Mouse (Mus musculus) forebrain, embryonic 16.5 days (tissue): ENCODE measurements around the gene Rhebl1. TPM values are rescaled to one million over a fixed set of nuclear protein-coding genes. Genes with fewer than 3 reads are reported as not detected.

Experiments used
- ATAC-seq: fragments of 200-750 bp; cut with Nextera tagmentation; 2 replicates; pipeline ENCODE4 v1.8.0; 2017; ENCODE audit warnings: mild to moderate bottlenecking, moderate library complexity
- H3K27ac ChIP-seq: fragments of 300-500 bp; sonication (generic); 2 replicates; pipeline ENCODE4 v1.5.1; 2014; ENCODE audit warnings: low read length, control low read depth
- H3K27me3 ChIP-seq: fragments of 300-500 bp; sonication (generic); replicated peaks from 2 replicates; pipeline ENCODE4 v1.6.1; 2014; ENCODE audit warnings: low read length; ENCODE audit not compliant: control insufficient read depth, insufficient read depth
- H3K36me3 ChIP-seq: fragments of 300-500 bp; sonication (generic); 2 replicates; pipeline ENCODE4 v1.6.1; 2014; ENCODE audit not compliant: control insufficient read depth, insufficient read depth
- H3K4me1 ChIP-seq: fragments of 300-500 bp; sonication (generic); replicated peaks from 2 replicates; pipeline ENCODE4 v1.6.1; 2014; ENCODE audit warnings: low read length; ENCODE audit not compliant: control insufficient read depth, insufficient read depth
- H3K4me2 ChIP-seq: fragments of 300-500 bp; sonication (generic); 2 replicates; pipeline ENCODE4 v1.6.1; 2014; ENCODE audit warnings: mild to moderate bottlenecking, low read length, control low read depth
- H3K4me3 ChIP-seq: fragments of 300-500 bp; sonication (generic); replicated peaks from 2 replicates; pipeline ENCODE4 v1.5.1; 2014; ENCODE audit warnings: mild to moderate bottlenecking, low read length, control low read depth
- H3K9ac ChIP-seq: fragments of 300-500 bp; sonication (generic); replicated peaks from 2 replicates; pipeline ENCODE4 v1.6.1; 2014; ENCODE audit warnings: low read depth, low read length, control low read depth
- H3K9me3 ChIP-seq: fragments of 300-500 bp; sonication (generic); 2 replicates; pipeline ENCODE4 v1.6.1; 2016; ENCODE audit warnings: low read length; ENCODE audit not compliant: control insufficient read depth
- WGBS: fragments of 180-500 bp; shearing (Covaris S2); extraction: QIAGEN DNeasy Blood & Tissue Kit; methylation state at CpG from one replicate; pipeline ENCODE4 v1.1.7; 2014; 5-methylcytosine and 5-hydroxymethylcytosine counted together
- polyA plus RNA-seq: library from polyadenylated mRNA; unstranded; fragments of >200 nt; fragmentation: Nextera tagmentation; extraction: Ambion mirVana; gene quantifications from 2 replicates; pipeline ENCODE4 v1.2.1, GENCODE M21; 2015

The Rhebl1 gene
- polyA plus RNA-seq, 1 experiment from 2014 or later: 52.7 TPM

DNA sequence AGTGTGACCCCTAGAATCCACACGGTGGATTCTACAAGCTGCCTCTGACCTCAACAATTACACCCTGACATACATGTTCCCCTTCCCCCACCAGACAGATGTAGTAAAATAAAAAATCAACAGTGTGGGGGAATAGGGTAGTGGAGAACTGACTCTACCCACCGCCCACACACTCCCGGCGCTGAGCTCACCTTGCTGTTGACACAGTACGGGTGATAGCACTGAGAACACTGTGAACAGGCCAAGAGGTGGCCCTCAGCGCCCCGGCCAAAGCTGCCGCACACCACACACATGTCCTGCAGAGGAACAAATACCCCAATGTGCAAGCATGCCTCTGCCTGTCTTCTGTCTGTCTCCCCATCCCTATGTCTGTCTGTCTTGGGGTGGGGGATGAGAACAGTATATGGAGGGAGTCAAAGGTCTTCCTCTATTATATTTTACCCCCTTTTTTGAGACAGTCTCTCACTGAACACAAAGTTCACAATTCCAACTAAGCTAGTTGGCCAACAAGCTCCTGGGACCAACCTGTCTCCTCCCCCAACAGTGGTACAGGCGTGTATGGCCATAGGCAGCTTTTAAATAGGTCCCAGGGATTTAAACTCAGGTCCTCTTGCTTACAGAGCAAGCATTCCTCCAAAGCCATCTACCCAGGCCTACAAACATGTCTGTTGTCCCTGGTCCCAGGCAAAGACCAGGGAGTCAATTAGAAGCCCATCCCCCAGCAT is 34.9 kb downstream of the Rhebl1 start:
- Histone ChIP-seq H3K9ac (no peak overlapping the region), H3K4me3 (no peak overlapping the region), H3K4me1 (no peaks in the 10 kb centered on the region), H3K4me2 (no peak overlapping the region), H3K36me3 (peaks cover 74% of the 10 kb centered on the region), H3K27ac (no peak overlapping the region), H3K27me3 (no peaks in the 10 kb centered on the region), H3K9me3 (no peaks in the 10 kb centered on the region)
- WGBS: 88% methylated on average over 9 of the region's 9 CpGs
- ATAC-seq: no peak

DNA sequence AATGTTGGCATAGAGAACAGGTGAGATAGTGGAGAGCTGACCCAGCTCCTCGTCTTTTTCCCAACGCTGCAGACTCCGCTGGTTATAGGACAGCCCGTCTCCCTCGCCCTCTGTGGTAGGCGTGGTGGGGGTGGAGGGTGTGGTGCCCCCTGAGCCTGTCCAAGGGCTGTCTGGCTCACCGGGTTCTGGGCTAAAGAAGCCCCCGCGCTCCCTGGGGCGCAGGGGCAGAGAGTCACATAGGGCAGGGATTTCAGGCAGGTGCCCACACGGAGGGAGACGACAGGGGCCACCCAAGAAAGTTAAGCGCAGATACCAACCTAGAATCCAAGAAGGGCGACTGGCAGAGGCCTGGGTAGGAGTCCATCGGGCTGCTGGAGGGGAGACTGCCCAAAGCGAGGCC is 40.1 kb downstream of the Rhebl1 start:
- no peaks in the 10 kb centered on the region for H3K9me3 ChIP-seq
- H3K4me3 ChIP-seq: no peak overlapping the region
- H3K9ac ChIP-seq: no peak overlapping the region
- 94% methylated on average over 16 of the region's 16 CpGs for WGBS
- H3K27ac ChIP-seq: no peak overlapping the region
- H3K4me2 ChIP-seq: no peak overlapping the region
- no peak for ATAC-seq
- H3K27me3 ChIP-seq: no peaks in the 10 kb centered on the region
- no peaks in the 10 kb centered on the region for H3K4me1 ChIP-seq
- peaks cover 73% of the 10 kb centered on the region for H3K36me3 ChIP-seq

DNA sequence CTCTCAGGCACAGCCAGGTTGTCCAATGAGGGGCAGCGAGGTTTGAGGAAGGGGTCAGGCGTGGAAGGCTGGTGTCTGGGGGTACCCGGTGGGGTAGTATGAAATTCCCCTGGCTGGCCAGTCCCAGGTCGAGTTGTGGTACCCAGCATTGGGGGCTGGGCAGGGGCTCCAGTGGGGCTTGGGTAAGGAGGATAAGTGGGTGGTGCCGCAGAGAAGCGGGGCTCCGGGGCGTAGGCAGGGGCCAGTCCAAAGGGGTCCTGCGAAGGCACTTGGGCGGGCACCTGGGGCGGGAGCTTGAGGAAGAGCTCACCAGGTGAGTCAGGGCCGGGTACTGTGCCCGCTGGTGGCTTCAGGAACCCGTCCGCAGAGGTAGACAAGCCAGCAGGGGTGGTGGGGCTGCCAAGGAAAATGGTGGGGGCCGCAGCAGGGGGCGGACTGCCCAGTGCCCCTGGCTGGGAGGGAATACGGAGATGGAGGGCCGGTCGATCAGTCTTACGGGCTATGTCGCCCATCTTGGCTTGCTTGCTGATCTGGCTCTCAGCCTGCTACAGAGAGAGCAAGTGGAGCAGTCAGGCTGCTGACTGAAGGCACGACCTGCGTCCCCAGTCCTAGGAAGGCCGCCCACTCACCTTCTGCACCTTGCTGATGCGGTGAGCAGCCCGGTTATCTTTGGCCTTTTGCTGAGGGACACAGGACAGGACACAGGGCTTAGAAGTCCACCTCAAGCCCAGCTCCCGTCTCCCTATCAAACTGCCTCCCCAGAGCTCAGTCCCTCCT is 41.0 kb downstream of the Rhebl1 start:
- H3K9me3 ChIP-seq: no peaks in the 10 kb centered on the region
- H3K4me2 ChIP-seq: no peak overlapping the region
- no peak overlapping the region for H3K4me3 ChIP-seq
- ATAC-seq: no peak
- H3K36me3 ChIP-seq: peaks cover 69% of the 10 kb centered on the region
- no peak overlapping the region for H3K27ac ChIP-seq
- no peaks in the 10 kb centered on the region for H3K27me3 ChIP-seq
- WGBS: 92% methylated on average over 28 of the region's 28 CpGs
- no peak overlapping the region for H3K9ac ChIP-seq
- H3K4me1 ChIP-seq: no peaks in the 10 kb centered on the region

- Histone ChIP-seq H3K9me3 (no peaks in the 10 kb centered on the region), H3K36me3 (peaks cover 66% of the 10 kb centered on the region), H3K4me3 (no peak overlapping the region), H3K4me2 (no peak overlapping the region), H3K27me3 (no peaks in the 10 kb centered on the region), H3K27ac (no peak overlapping the region), H3K9ac (no peak overlapping the region), H3K4me1 (no peaks in the 10 kb centered on the region)
- no peak for ATAC-seq
- WGBS: 96% methylated on average over 9 of the region's 9 CpGs
Observed at GRCm38 (mm10) chr15:98852733-98853132, 41.6 kb downstream of the Rhebl1 start.

GRCm38 (mm10) chr15:98852071-98852470 is 42.3 kb downstream of the Rhebl1 start:
- no peak overlapping the region for H3K9ac ChIP-seq
- no peaks in the 10 kb centered on the region for H3K4me1 ChIP-seq
- no peak overlapping the region for H3K4me2 ChIP-seq
- H3K27me3 ChIP-seq: no peaks in the 10 kb centered on the region
- H3K4me3 ChIP-seq: no peak overlapping the region
- H3K27ac ChIP-seq: no peak overlapping the region
- ATAC-seq: no peak
- H3K9me3 ChIP-seq: no peaks in the 10 kb centered on the region
- H3K36me3 ChIP-seq: peaks cover 66% of the 10 kb centered on the region
- WGBS: 95% methylated on average over 9 of the region's 9 CpGs

DNA sequence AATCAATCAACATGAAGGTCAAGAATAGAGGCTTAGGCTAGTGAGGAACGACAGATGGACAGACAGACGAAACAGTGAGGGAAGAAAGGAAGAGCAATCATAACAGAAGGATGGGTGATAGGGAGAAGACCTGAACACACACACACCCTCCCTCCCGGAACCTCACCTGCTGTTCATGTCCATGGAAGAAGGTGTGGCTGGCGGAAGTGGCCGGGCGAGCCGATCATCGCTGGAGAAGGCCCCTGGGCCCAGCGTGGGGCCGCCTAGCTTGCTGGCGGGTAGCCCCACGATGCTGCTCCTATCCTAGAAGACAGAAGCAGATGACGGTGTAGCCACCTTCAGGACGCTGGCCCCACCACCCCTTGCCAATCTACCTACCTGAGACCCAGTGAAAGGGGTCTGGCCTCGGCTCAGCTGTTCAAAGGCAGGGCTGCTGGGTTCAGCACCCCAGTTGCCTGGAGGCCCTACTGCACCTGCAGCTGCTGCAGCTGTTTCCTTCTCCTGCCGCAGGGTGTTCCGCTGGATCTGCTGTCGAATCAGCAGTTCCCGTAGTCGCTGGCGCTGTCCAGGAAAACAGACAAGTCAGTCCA is 43.0 kb downstream of the Rhebl1 start:
- no peaks in the 10 kb centered on the region for H3K27me3 ChIP-seq
- 90% methylated on average over 21 of the region's 21 CpGs for WGBS
- H3K4me2 ChIP-seq: no peak overlapping the region
- no peak for ATAC-seq
- H3K9me3 ChIP-seq: no peaks in the 10 kb centered on the region
- no peak overlapping the region for H3K27ac ChIP-seq
- H3K9ac ChIP-seq: no peak overlapping the region
- no peaks in the 10 kb centered on the region for H3K4me1 ChIP-seq
- no peak overlapping the region for H3K4me3 ChIP-seq
- peaks cover 68% of the 10 kb centered on the region for H3K36me3 ChIP-seq

- no peaks in the 10 kb centered on the region for H3K9me3 ChIP-seq
- no peaks in the 10 kb centered on the region for H3K4me1 ChIP-seq
- no peak overlapping the region for H3K27ac ChIP-seq
- H3K36me3 ChIP-seq: peaks cover 68% of the 10 kb centered on the region
- WGBS: 90% methylated on average over 14 of the region's 14 CpGs
- no peak for ATAC-seq
- H3K4me2 ChIP-seq: no peak overlapping the region
- H3K27me3 ChIP-seq: no peaks in the 10 kb centered on the region
- no peak overlapping the region for H3K9ac ChIP-seq
- no peak overlapping the region for H3K4me3 ChIP-seq
Observed at GRCm38 (mm10) chr15:98850668-98851067, 43.7 kb downstream of the Rhebl1 start.

DNA sequence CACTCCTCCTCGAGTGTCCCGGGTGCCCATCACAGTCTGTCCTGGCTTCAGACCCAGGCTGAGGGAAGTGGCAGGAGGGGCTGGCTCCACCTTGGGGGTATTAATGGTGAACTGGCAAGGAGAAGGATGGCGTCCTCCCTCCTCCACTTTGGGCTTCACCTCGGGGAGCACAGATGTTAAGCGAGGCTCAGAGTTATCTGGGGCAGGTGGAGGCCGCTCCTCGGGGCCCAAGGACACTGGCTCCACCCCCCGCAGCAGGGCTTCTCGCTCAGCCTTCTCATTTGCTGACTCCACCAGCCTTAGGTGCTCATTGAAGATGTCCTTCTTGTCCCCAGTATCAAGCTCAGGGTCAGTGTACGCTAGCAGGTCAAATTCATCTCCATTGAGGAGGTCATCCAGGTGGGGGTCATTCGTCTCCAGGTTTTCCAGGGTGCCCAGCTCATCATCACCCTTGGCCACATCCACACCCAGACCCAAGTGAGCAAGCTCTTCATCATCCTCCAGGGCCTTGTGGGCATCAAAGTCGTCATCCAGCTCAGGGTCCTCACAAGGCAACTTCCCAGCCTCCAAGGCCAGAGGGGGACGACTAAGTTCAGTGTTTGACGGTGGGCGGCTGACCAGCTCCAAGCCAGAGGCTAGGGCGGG is 44.3 kb downstream of the Rhebl1 start:
- H3K27me3 ChIP-seq: no peaks in the 10 kb centered on the region
- H3K27ac ChIP-seq: no peak overlapping the region
- H3K9ac ChIP-seq: no peak overlapping the region
- peaks cover 70% of the 10 kb centered on the region for H3K36me3 ChIP-seq
- H3K4me1 ChIP-seq: no peaks in the 10 kb centered on the region
- H3K4me3 ChIP-seq: no peak overlapping the region
- WGBS: 89% methylated on average over 16 of the region's 16 CpGs
- no peak for ATAC-seq
- H3K4me2 ChIP-seq: no peak overlapping the region
- H3K9me3 ChIP-seq: no peaks in the 10 kb centered on the region

GRCm38 (mm10) chr15:98849165-98849564 is 45.2 kb downstream of the Rhebl1 start:
- Histone ChIP-seq H3K4me1 (no peaks in the 10 kb centered on the region), H3K36me3 (peaks cover 66% of the 10 kb centered on the region), H3K9ac (no peak overlapping the region), H3K27ac (no peak overlapping the region), H3K27me3 (no peaks in the 10 kb centered on the region), H3K9me3 (no peaks in the 10 kb centered on the region), H3K4me3 (no peak overlapping the region), H3K4me2 (no peak overlapping the region)
- no peak for ATAC-seq
- WGBS: 95% methylated on average over 11 of the region's 11 CpGs
